ENCODE assay signal across 8 mouse cellular contexts in the genomic region with DNA sequence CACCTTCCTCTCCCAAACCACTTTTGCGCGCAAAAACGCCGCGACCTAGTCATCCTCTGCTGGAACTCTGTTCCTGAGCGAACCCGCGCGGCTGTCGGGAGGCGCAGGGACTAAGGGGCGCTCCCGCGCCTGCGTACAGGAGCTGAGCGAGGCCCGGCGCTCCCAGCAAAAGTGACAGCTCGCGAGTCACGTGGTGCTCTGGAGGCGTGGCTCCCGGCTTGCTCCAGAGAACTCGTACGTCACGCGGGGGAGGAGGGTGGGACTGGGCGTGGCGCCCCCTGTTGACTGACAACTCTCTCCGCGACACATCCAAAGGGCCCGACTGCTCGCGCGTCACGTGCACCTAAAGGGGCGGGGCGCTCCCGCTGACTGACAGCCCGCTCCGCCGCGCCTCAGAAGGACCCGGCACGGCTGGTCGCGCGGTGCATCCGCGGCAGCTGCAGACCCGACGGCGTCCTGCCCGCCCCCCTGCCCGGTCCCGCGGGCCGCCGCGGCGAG. TPM values are rescaled to one million over a fixed set of nuclear protein-coding genes. Genes with fewer than 3 reads are reported as not detected.
DNase-seq lines count a peak whose midpoint lies in the region; ATAC-seq and TF ChIP-seq lines count a peak whose summit lies in the region.

A gene (plus strand): TSS at position 395 of the 498 bp plus-strand sequence.

- TF ChIP-seq CTCF in heart, adult 2 months (IDR thresholded peaks at IDR 0.05), result peak; percentile 71

- no peak for TF ChIP-seq EP300 in heart, adult 2 months (IDR thresholded peaks at IDR 0.05; ENCODE audit: insufficient read depth, low read depth, low read length)

- 0 out of 2 replicates have a peak, but pooled peaks cover 6% of the 10 kb centered on the region for H3K4me1 ChIP-seq in embryonic facial prominence, embryonic 14.5 days (ENCODE audit: control insufficient read depth, insufficient read depth, low read length)
- H3K4me1 ChIP-seq in heart, adult 2 months (ENCODE audit: control insufficient read depth, insufficient read depth, low read length), result peaks cover 16% of the 10 kb centered on the region
- peaks cover 15% of the 10 kb centered on the region for H3K4me1 ChIP-seq in limb, embryonic 13.5 days
- peaks cover 10% of the 10 kb centered on the region; the same call in 1 of the 2 replicates for H3K4me1 ChIP-seq in midbrain, embryonic 16.5 days (ENCODE audit: control insufficient read depth, insufficient read depth, low read length)

- DNase-seq in 3134 (ENCODE audit: extremely low read depth, insufficient read length, low spot score), result peak; percentile 97
- DNase-seq in adrenal gland, postnatal 4 days (ENCODE audit: low spot score in 2 of 2), result peak; percentile 98 to 99
- peak; percentile 100 for DNase-seq in embryonic facial prominence, embryonic 14.5 days (ENCODE audit: low spot score)
- peak; percentile 100 for DNase-seq in heart, adult 2 months
- peak; percentile 100 for DNase-seq in kidney, adult 8-10 months
- peak; percentile 99 to 100 for DNase-seq in spleen, postnatal 10 days (ENCODE audit: low spot score in 2 of 2)

- WGBS in embryonic facial prominence, embryonic 14.5 days, result 0% methylated on average over 15 of the region's 61 CpGs
- WGBS in heart, adult 2 months, result under 1% methylated on average over 60 of the region's 61 CpGs
- WGBS in limb, embryonic 13.5 days, result 1% methylated on average over 61 of the region's 61 CpGs
- WGBS in midbrain, embryonic 16.5 days, result under 1% methylated on average over 56 of the region's 61 CpGs

- peak within 1 kb of the TSS; percentile 98 for H3K4me2 ChIP-seq in embryonic facial prominence, embryonic 14.5 days (ENCODE audit: low read depth, low read length)
- peak within 1 kb of the TSS; percentile 96 for H3K4me2 ChIP-seq in limb, embryonic 13.5 days (replicated peaks)
- H3K4me2 ChIP-seq in midbrain, embryonic 16.5 days (ENCODE audit: low read length), result peak within 1 kb of the TSS; percentile 85

- H3K9me3 ChIP-seq in embryonic facial prominence, embryonic 14.5 days (ENCODE audit: control insufficient read depth, low read length), result no peaks in the 10 kb centered on the region
- H3K9me3 ChIP-seq in limb, embryonic 13.5 days, result no peaks in the 10 kb centered on the region
- H3K9me3 ChIP-seq in midbrain, embryonic 16.5 days (replicated peaks; ENCODE audit: control insufficient read depth, low read length, poor library complexity, severe bottlenecking), result no peaks in the 10 kb centered on the region

- intact Hi-C loops in heart, adult 2 months (cut with DNase I), result no loop called here

- peak within 1 kb of the TSS; percentile 70 for H3K27ac ChIP-seq in embryonic facial prominence, embryonic 14.5 days (replicated peaks; ENCODE audit: low read depth, low read length)
- H3K27ac ChIP-seq in heart, adult 2 months, result peak within 1 kb of the TSS; percentile 99
- peak within 1 kb of the TSS; percentile 39; the same call in 1 of the 2 replicates for H3K27ac ChIP-seq in limb, embryonic 13.5 days
- H3K27ac ChIP-seq in midbrain, embryonic 16.5 days (ENCODE audit: low read length), result peak within 1 kb of the TSS; percentile 91

- H3K79me2 ChIP-seq in heart, adult 2 months (replicated peaks; ENCODE audit: control insufficient read depth, insufficient read depth, low read length), result no peaks in the 10 kb centered on the region

- TF ChIP-seq POLR2A in heart, adult 2 months (IDR thresholded peaks at IDR 0.05; ENCODE audit: insufficient read depth, low read depth, low read length), result peak; percentile 97

- H3K9ac ChIP-seq in embryonic facial prominence, embryonic 14.5 days (ENCODE audit: low read depth, low read length), result peak within 1 kb of the TSS; percentile 73
- H3K9ac ChIP-seq in heart, adult 2 months (ENCODE audit: low read depth, low read length), result peak within 1 kb of the TSS; percentile 93
- H3K9ac ChIP-seq in limb, embryonic 13.5 days, result peak within 1 kb of the TSS; percentile 72
- H3K9ac ChIP-seq in midbrain, embryonic 16.5 days (ENCODE audit: low read depth, low read length), result peak within 1 kb of the TSS; percentile 89

- H3K36me3 ChIP-seq in embryonic facial prominence, embryonic 14.5 days (ENCODE audit: control insufficient read depth, insufficient read depth, low read length), result no peaks in the 10 kb centered on the region
- H3K36me3 ChIP-seq in heart, adult 2 months (ENCODE audit: control insufficient read depth, insufficient read depth, low read length), result no peaks in the 10 kb centered on the region
- H3K36me3 ChIP-seq in limb, embryonic 13.5 days, result no peaks in the 10 kb centered on the region
- no peaks in the 10 kb centered on the region for H3K36me3 ChIP-seq in midbrain, embryonic 16.5 days (ENCODE audit: control insufficient read depth, insufficient read depth, low read length)

- peak within 1 kb of the TSS; percentile 78 for H3K4me3 ChIP-seq in embryonic facial prominence, embryonic 14.5 days (ENCODE audit: low read depth, low read length)
- peak within 1 kb of the TSS; percentile 60 for H3K4me3 ChIP-seq in heart, adult 2 months
- H3K4me3 ChIP-seq in limb, embryonic 13.5 days, result peak within 1 kb of the TSS; percentile 69
- H3K4me3 ChIP-seq in midbrain, embryonic 16.5 days (ENCODE audit: low read depth, low read length), result peak within 1 kb of the TSS; percentile 83

- peaks cover 29% of the 10 kb centered on the region for H3K27me3 ChIP-seq in embryonic facial prominence, embryonic 14.5 days (replicated peaks; ENCODE audit: control insufficient read depth, insufficient read depth, low read length)
- no peaks in the 10 kb centered on the region for H3K27me3 ChIP-seq in heart, adult 2 months (ENCODE audit: control insufficient read depth, insufficient read depth, low read length)
- peaks cover 58% of the 10 kb centered on the region for H3K27me3 ChIP-seq in limb, embryonic 13.5 days
- H3K27me3 ChIP-seq in midbrain, embryonic 16.5 days (ENCODE audit: control insufficient read depth, insufficient read depth, low read depth, low read length), result no peaks in the 10 kb centered on the region

- peak; percentile 96 for ATAC-seq in embryonic facial prominence, embryonic 14.5 days (ENCODE audit: low read depth)
- ATAC-seq in limb, embryonic 13.5 days (ENCODE audit: low FRiP score, low read depth), result peak; percentile 96
- ATAC-seq in midbrain, embryonic 16.5 days, result peak; percentile 96

RNA-seq across cellular contexts. Expression of the gene that starts here (rescaled TPM):
- 10 to 100 TPM; 52.7 to 59.3 TPM for total RNA-seq in adrenal gland, postnatal 4 days (2021)
- 8.5 and 9.6 TPM in 2 replicates for polyA plus RNA-seq in embryonic facial prominence, embryonic 14.5 days (2014; fragmentation: Nextera tagmentation; extraction: Ambion mirVana)
- 10 to 100 TPM; 16.1 to 20.0 TPM for total RNA-seq in heart, adult 2 months (2021)
- polyA plus RNA-seq in heart, adult 2 months (2012; rRNA removed), result 6.4 and 9.5 TPM in 2 replicates
- polyA plus RNA-seq in limb, embryonic 13.5 days (2015; fragmentation: Nextera tagmentation; extraction: Ambion mirVana), result 3.3 and 3.4 TPM in 2 replicates
- polyA plus RNA-seq in midbrain, embryonic 16.5 days (2015; fragmentation: Nextera tagmentation; extraction: Ambion mirVana), result 37.1 and 40.2 TPM in 2 replicates

Comparison
In these comparisons a context has a peak if more than half of its experiments do, and no peak if none do; other contexts are left out.
1. Peak in every context shown above with its lines: DNase-seq, ATAC-seq, H3K4me3 ChIP-seq and H3K27ac ChIP-seq.
2. H3K27ac ChIP-seq: peak in every context shown above with its lines; median percentile 99 in heart, adult 2 months; 91 in midbrain, embryonic 16.5 days; 70 in embryonic facial prominence, embryonic 14.5 days; 39 in limb, embryonic 13.5 days.